Mouse (Mus musculus) hematopoietic stem cell, adult 5-6 weeks (primary cell): ENCODE measurements around the gene 1110008P14Rik. TPM values are rescaled to one million over a fixed set of nuclear protein-coding genes. Genes with fewer than 3 reads are reported as not detected.

Experiments
- ATAC-seq, 2 experiments: fragments of 125-278 bp in 1 of 2; replicated peaks in 1 of 2; 2 replicates each; pipeline ENCODE4 v1.8.0; 2016 to 2017; ENCODE audit warnings: inconsistent platforms in 2 of 2, mild to moderate bottlenecking in 2 of 2, moderate number of reproducible peaks in 2 of 2, low read depth in 1 of 2, moderate TSS enrichment in 1 of 2; ENCODE audit not compliant: low FRiP score in 2 of 2, poor library complexity in 2 of 2, severe bottlenecking in 2 of 2, insufficient read depth in 1 of 2, low TSS enrichment in 1 of 2
- total RNA-seq: library from RNA; stranded (forward); fragments of 172-1452, 232-1000 nt; gene quantifications from 2 replicates; pipeline ENCODE4 v1.2.3, GENCODE M21; 2017

The 1110008P14Rik gene
- total RNA-seq, 1 experiment from 2014 or later, result 2.5 TPM

GRCm38 (mm10) chr2:32415801-32416200, 34.1 kb upstream of the 1110008P14Rik start:
- no peak for ATAC-seq

GRCm38 (mm10) chr2:32413936-32414335, 32.2 kb upstream of the 1110008P14Rik start:
- ATAC-seq, result no peak

- no peak for ATAC-seq
Measured at GRCm38 (mm10) chr2:32412742-32413531, 31.2 kb upstream of the 1110008P14Rik start.

- ATAC-seq, result no peak
Measured at GRCm38 (mm10) chr2:32411407-32411806, 29.7 kb upstream of the 1110008P14Rik start.

- ATAC-seq, result no peak
Measured at GRCm38 (mm10) chr2:32408429-32409424, 27.0 kb upstream of the 1110008P14Rik start.

GRCm38 (mm10) chr2:32407144-32407824, 25.5 kb upstream of the 1110008P14Rik start:
- ATAC-seq, result no peak

- peak; percentile 77 to 90 for ATAC-seq
Measured at GRCm38 (mm10) chr2:32404663-32405062, 22.9 kb upstream of the 1110008P14Rik start.

GRCm38 (mm10) chr2:32396695-32397094, 15.0 kb upstream of the 1110008P14Rik start:
- ATAC-seq, result no peak

GRCm38 (mm10) chr2:32395946-32396621, 14.3 kb upstream of the 1110008P14Rik start:
- ATAC-seq, result peak; percentile 79

GRCm38 (mm10) chr2:32395484-32395945, 13.8 kb upstream of the 1110008P14Rik start, which contains the start of gene Ptges2:
TSS of gene Ptges2 (plus strand) at chr2:32395896.
- peak; percentile 85 to 94 for ATAC-seq

GRCm38 (mm10) chr2:32394973-32395372, 13.2 kb upstream of the 1110008P14Rik start:
- ATAC-seq, result peak; percentile 19 to 37; a peak in 1 of 4 replicates

- ATAC-seq, result no peak
Measured at GRCm38 (mm10) chr2:32392063-32392462, 10.3 kb upstream of the 1110008P14Rik start.

- no peak for ATAC-seq
Measured at GRCm38 (mm10) chr2:32390871-32391270, 9.1 kb upstream of the 1110008P14Rik start.

- no peak for ATAC-seq
Measured at GRCm38 (mm10) chr2:32389157-32389556, 7.4 kb upstream of the 1110008P14Rik start.

- ATAC-seq, result peak in 1 of 2 experiments; percentile 29; a peak in 2 of 4 replicates
Measured at GRCm38 (mm10) chr2:32387706-32388490, 6.2 kb upstream of the 1110008P14Rik start, which contains the start of gene Lcn2. TSS of gene Lcn2 (minus strand) at chr2:32388252.

GRCm38 (mm10) chr2:32382689-32383088, 951 bp upstream of the 1110008P14Rik start:
- ATAC-seq, result no peak
